Mouse (Mus musculus) embryonic facial prominence, embryonic 13.5 days (tissue): ENCODE results near the gene Fndc3b. TPM values are rescaled to one million over a fixed set of nuclear protein-coding genes. Genes with fewer than 3 reads are reported as not detected.
"Not testable (repeated sequence)": the region's sequence is repeated elsewhere in the genome, so short reads cannot be mapped to it uniquely, and the experiment has no call there.

Source experiments
- ATAC-seq: fragments of 200-750 bp; cut with Nextera tagmentation; 2 replicates; pipeline ENCODE4 v1.8.0; 2017; ENCODE audit warnings: low read depth; ENCODE audit not compliant: insufficient number of reproducible peaks, insufficient read depth, low FRiP score, low TSS enrichment
- H3K27ac ChIP-seq: fragments of 300-500 bp; sonication (generic); 2 replicates; pipeline ENCODE4 v1.5.1; 2015; ENCODE audit warnings: moderate library complexity, mild to moderate bottlenecking, inconsistent platforms
- H3K27me3 ChIP-seq: fragments of 300-500 bp; sonication (generic); 2 replicates; pipeline ENCODE4 v1.6.1; 2015; ENCODE audit warnings: mild to moderate bottlenecking, inconsistent platforms
- H3K36me3 ChIP-seq: fragments of 300-500 bp; sonication (generic); 2 replicates; pipeline ENCODE4 v1.6.1; 2015; ENCODE audit warnings: mild to moderate bottlenecking, inconsistent platforms
- H3K4me1 ChIP-seq: fragments of 300-500 bp; sonication (generic); 2 replicates; pipeline ENCODE4 v1.6.1; 2015; ENCODE audit warnings: inconsistent platforms
- H3K4me2 ChIP-seq: fragments of 300-500 bp; sonication (generic); 2 replicates; pipeline ENCODE4 v1.6.1; 2015; ENCODE audit warnings: moderate library complexity, mild to moderate bottlenecking, inconsistent platforms
- H3K4me3 ChIP-seq: fragments of 300-500 bp; sonication (generic); 2 replicates; pipeline ENCODE4 v1.5.1; 2015; ENCODE audit warnings: mild to moderate bottlenecking, inconsistent platforms
- H3K9ac ChIP-seq: fragments of 300-500 bp; sonication (generic); 2 replicates; pipeline ENCODE4 v1.6.1; 2015; ENCODE audit warnings: mild to moderate bottlenecking, inconsistent platforms
- H3K9me3 ChIP-seq: fragments of 300-500 bp; sonication (generic); 2 replicates; pipeline ENCODE4 v1.6.1; 2016; ENCODE audit warnings: inconsistent platforms
- WGBS: fragments of 180-500 bp; shearing (Covaris S2); methylation state at CpG from one replicate; pipeline ENCODE4 v1.1.7; 2015; ENCODE audit warnings: mixed read lengths; 5-methylcytosine and 5-hydroxymethylcytosine counted together
- polyA plus RNA-seq: library from polyadenylated mRNA; unstranded; fragments of >200 nt; fragmentation: Nextera tagmentation; extraction: Ambion mirVana; gene quantifications from 2 replicates; pipeline ENCODE4 v1.2.1, GENCODE M21; 2015

The Fndc3b gene
- polyA plus RNA-seq, 1 experiment from 2014 or later = 26.6 TPM

DNA sequence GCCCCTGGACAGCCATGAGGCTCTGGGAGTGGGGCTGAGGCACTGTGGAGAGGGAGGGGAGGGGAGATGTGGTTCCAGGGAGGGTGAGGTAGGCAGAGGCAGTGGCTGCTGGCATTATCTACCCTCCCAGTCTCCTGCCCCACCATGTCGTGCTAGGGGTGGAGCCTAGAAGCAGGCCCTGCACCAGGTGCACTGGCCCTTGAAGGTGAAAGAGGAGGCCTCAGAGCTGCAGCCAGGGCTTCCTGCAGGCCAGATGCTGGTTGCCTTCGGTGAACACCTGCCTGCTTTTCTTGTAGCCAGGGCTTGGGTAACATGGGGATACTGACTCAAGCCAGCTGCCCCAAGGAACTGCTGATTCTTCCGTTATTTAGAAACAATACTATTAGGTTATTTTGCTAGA is 226.4 kb downstream of the Fndc3b start:
- Histone ChIP-seq H3K27ac (no peak overlapping the region), H3K9ac (no peak overlapping the region), H3K27me3 (no peaks in the 10 kb centered on the region), H3K36me3 (peaks cover 58% of the 10 kb centered on the region), H3K4me1 (peaks cover 5% of the 10 kb centered on the region), H3K4me3 (no peak overlapping the region), H3K4me2 (no peak overlapping the region), H3K9me3 (no peaks in the 10 kb centered on the region)
- WGBS = 57% methylated on average over 3 of the region's 3 CpGs
- no peak for ATAC-seq

DNA sequence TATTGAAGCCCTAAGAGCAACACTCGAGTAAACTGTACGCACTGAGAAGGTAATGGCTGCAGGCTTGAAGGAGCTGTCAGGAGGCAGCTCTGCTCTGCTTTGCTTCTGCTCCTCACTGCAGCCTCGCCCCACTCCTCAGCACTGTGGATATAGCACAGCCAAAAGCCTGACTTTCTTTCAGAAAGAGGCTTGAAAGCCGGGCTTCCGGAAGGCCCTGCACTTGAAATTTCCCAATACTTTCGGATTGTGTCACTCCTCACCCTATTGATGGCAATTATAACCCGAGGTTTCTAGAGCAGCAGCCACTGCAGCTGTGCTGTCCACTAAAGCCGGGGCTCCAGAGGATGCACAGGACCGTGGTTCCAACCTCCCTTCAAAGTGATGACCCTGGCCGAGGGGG is 227.3 kb downstream of the Fndc3b start:
- no peaks in the 10 kb centered on the region for H3K27me3 ChIP-seq
- H3K4me1 ChIP-seq = peaks cover 13% of the 10 kb centered on the region
- ATAC-seq = no peak
- 81% methylated on average over 10 of the region's 10 CpGs for WGBS
- H3K36me3 ChIP-seq = peaks cover 55% of the 10 kb centered on the region
- no peaks in the 10 kb centered on the region for H3K9me3 ChIP-seq
- H3K27ac ChIP-seq = no peak overlapping the region
- no peak overlapping the region for H3K4me2 ChIP-seq
- no peak overlapping the region for H3K4me3 ChIP-seq
- H3K9ac ChIP-seq = no peak overlapping the region

DNA sequence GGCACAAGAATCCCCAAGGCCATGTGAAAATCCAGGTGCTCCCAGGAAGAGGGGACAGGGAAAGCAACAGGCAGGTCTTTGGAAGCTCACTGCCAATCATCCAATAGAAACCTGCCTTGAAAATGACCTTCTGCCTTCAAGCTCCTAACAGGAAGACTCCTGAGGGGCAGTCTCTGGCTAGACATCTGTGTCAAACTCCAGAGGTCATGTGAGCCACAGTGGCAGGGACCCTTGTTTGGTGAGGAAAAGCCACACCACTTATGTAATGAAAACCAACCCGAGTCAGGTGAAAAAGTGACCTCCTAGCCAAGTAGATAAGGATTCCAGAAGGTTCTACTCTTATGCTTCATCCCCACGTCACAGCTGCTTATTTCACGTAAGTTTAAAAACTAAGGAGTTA is 227.8 kb downstream of the Fndc3b start:
- no peak overlapping the region for H3K9ac ChIP-seq
- no peaks in the 10 kb centered on the region for H3K27me3 ChIP-seq
- H3K4me3 ChIP-seq = no peak overlapping the region
- H3K9me3 ChIP-seq = no peaks in the 10 kb centered on the region
- ATAC-seq = no peak
- H3K4me2 ChIP-seq = no peak overlapping the region
- peaks cover 17% of the 10 kb centered on the region for H3K4me1 ChIP-seq
- WGBS = 78% methylated on average over 3 of the region's 3 CpGs
- H3K27ac ChIP-seq = no peak overlapping the region
- peaks cover 57% of the 10 kb centered on the region for H3K36me3 ChIP-seq

DNA sequence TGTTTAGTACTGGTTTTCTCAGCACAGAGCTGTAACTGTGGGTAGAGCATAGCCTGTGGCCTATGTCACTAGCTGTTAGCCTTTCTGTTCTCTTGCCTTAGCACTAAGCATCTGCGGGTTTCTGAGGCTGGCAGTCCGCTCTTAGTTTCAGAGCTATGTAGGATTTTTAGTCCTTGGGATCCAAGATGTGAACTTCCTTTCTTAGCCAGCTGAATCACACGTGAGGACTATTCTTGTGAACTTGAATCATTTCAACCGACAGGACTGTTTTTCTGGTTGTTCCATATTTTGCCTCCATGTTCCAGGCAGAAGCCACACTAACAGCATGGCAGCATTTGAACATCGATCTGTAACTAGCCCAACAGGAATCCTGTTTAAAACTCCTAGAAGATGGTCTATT is 229.4 kb downstream of the Fndc3b start:
- no peaks in the 10 kb centered on the region for H3K27me3 ChIP-seq
- WGBS = 92% methylated on average over 5 of the region's 5 CpGs
- peaks cover 17% of the 10 kb centered on the region for H3K4me1 ChIP-seq
- no peak overlapping the region for H3K27ac ChIP-seq
- no peak overlapping the region for H3K9ac ChIP-seq
- no peak for ATAC-seq
- no peaks in the 10 kb centered on the region for H3K9me3 ChIP-seq
- no peak overlapping the region for H3K4me3 ChIP-seq
- H3K4me2 ChIP-seq = no peak overlapping the region
- peaks cover 41% of the 10 kb centered on the region for H3K36me3 ChIP-seq

DNA sequence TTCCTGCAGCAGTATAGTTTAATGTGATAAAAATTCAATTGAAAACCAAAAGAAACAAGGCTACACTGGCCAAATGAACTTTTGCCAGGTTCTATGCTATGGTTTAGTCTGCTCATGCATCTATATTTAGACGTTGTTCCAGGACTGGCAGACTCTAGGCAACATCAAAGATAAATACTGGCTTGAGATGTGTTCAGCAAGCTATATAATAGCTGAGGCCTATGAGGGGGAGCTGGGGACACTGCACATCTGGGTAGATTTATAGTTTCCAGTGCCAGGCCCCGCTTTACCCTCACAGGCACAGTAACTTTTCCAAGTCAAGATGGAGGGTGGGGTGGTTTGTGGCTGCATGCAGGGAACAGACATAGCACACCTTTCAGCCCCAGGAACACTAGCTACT is 231.7 kb downstream of the Fndc3b start:
- peak; percentile 53; the same call in 1 of the 2 replicates for ATAC-seq
- Histone ChIP-seq H3K27me3 (no peaks in the 10 kb centered on the region), H3K4me3 (no peak overlapping the region), H3K4me1 (peaks cover 17% of the 10 kb centered on the region), H3K9ac (no peak overlapping the region), H3K4me2 (no peak overlapping the region), H3K27ac (no peak overlapping the region), H3K36me3 (peaks cover 27% of the 10 kb centered on the region), H3K9me3 (no peaks in the 10 kb centered on the region)
- WGBS = 65% methylated on average over 2 of the region's 2 CpGs

DNA sequence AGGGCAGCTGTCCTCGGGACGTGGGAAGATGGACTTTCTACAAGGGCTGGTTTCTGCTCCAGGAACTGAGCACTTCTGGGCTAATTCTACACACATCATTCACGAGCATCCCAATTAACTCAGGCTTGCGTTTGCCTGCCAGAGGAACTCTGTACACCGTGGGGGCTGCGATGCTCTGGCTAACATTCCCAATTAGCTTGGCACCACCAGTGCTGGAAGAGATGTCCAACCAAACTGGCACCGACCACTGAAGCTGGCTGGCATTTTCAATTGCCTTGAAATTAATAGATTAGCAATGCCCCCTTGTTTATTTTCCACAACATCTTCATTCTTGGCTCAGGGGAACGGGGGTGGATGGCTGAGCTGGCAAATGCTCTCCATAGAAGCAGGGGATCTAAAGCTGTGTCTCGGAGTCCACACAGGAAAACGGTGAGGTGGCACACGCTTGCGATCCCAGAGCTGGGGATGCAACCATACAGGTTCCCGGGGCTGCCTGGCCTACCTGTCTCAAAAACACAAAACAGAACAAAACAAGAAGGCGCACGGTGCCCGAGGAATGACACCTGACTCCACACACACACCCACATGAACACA is 232.4 kb downstream of the Fndc3b start:
- 83% methylated on average over 16 of the region's 16 CpGs for WGBS
- H3K27ac ChIP-seq = 0 out of 2 replicates have a peak overlapping the region, but pooled peaks have one; percentile 7

GRCm38 (mm10) chr3:27477749-27478148 is 233.4 kb downstream of the Fndc3b start:
- 89% methylated on average over 3 of the region's 3 CpGs for WGBS

More for the DNA sequence above, 232.4 kb downstream of the Fndc3b start:
- Histone ChIP-seq H3K36me3 (peaks cover 34% of the 10 kb centered on the region), H3K9ac (no peak overlapping the region), H3K9me3 (no peaks in the 10 kb centered on the region), H3K4me3 (no peak overlapping the region), H3K27me3 (no peaks in the 10 kb centered on the region), H3K4me1 (peaks cover 17% of the 10 kb centered on the region), H3K4me2 (no peak overlapping the region)
- no peak for ATAC-seq

GRCm38 (mm10) chr3:27475899-27476298 is 235.2 kb downstream of the Fndc3b start:
- Histone ChIP-seq H3K9ac (no peak overlapping the region), H3K27ac (no peak overlapping the region), H3K4me1 (peaks cover 17% of the 10 kb centered on the region), H3K9me3 (no peaks in the 10 kb centered on the region), H3K27me3 (no peaks in the 10 kb centered on the region), H3K36me3 (peaks cover 36% of the 10 kb centered on the region), H3K4me2 (no peak overlapping the region), H3K4me3 (no peak overlapping the region)
- no peak for ATAC-seq
- 84% methylated on average over 7 of the region's 7 CpGs for WGBS

More at GRCm38 (mm10) chr3:27477749-27478148, 233.4 kb downstream of the Fndc3b start:
- not testable (repeated sequence) for H3K27ac ChIP-seq, H3K9me3 ChIP-seq, H3K27me3 ChIP-seq, H3K9ac ChIP-seq, ATAC-seq, H3K4me2 ChIP-seq, H3K4me3 ChIP-seq
- Histone ChIP-seq H3K36me3 (peaks cover 40% of the 10 kb centered on the region), H3K4me1 (peaks cover 17% of the 10 kb centered on the region)

- ATAC-seq = no peak
- H3K27me3 ChIP-seq = no peaks in the 10 kb centered on the region
- H3K4me1 ChIP-seq = peaks cover 6% of the 10 kb centered on the region; the same call in 1 of the 2 replicates
- no peak overlapping the region for H3K4me3 ChIP-seq
- no peak overlapping the region for H3K4me2 ChIP-seq
- H3K9me3 ChIP-seq = no peaks in the 10 kb centered on the region
- WGBS = 87% methylated on average over 14 of the region's 14 CpGs
- no peak overlapping the region for H3K9ac ChIP-seq
- H3K36me3 ChIP-seq = peaks cover 42% of the 10 kb centered on the region
- H3K27ac ChIP-seq = no peak overlapping the region
These were observed 237.1 kb downstream of the Fndc3b start for GRCm38 (mm10) chr3:27473801-27474599.

- H3K27ac ChIP-seq = no peak overlapping the region
- H3K27me3 ChIP-seq = no peaks in the 10 kb centered on the region
- ATAC-seq = no peak
- H3K9me3 ChIP-seq = no peaks in the 10 kb centered on the region
- peaks cover 47% of the 10 kb centered on the region for H3K36me3 ChIP-seq
- no peak overlapping the region for H3K4me3 ChIP-seq
- H3K9ac ChIP-seq = no peak overlapping the region
- WGBS = 97% methylated on average over 3 of the region's 3 CpGs
- H3K4me1 ChIP-seq = no peaks in the 10 kb centered on the region
- no peak overlapping the region for H3K4me2 ChIP-seq
These were observed 238.3 kb downstream of the Fndc3b start for GRCm38 (mm10) chr3:27472846-27473245.

GRCm38 (mm10) chr3:27470781-27471180 is 240.3 kb downstream of the Fndc3b start:
- Histone ChIP-seq H3K9ac (no peak overlapping the region), H3K9me3 (no peaks in the 10 kb centered on the region), H3K4me2 (no peak overlapping the region), H3K27me3 (no peaks in the 10 kb centered on the region), H3K4me1 (no peaks in the 10 kb centered on the region), H3K36me3 (peaks cover 54% of the 10 kb centered on the region), H3K4me3 (no peak overlapping the region), H3K27ac (no peak overlapping the region)
- no peak for ATAC-seq
- 94% methylated on average over 8 of the region's 8 CpGs for WGBS

- no peak for ATAC-seq
- Histone ChIP-seq H3K9me3 (no peaks in the 10 kb centered on the region), H3K4me3 (no peak overlapping the region), H3K27ac (no peak overlapping the region), H3K4me1 (no peaks in the 10 kb centered on the region), H3K4me2 (no peak overlapping the region), H3K9ac (no peak overlapping the region), H3K36me3 (peaks cover 59% of the 10 kb centered on the region), H3K27me3 (no peaks in the 10 kb centered on the region)
- 84% methylated on average over 8 of the region's 8 CpGs for WGBS
These were observed 241.1 kb downstream of the Fndc3b start for GRCm38 (mm10) chr3:27469971-27470370.
